Mouse (Mus musculus) heart, postnatal 0 days (tissue): Measurements from ENCODE around the gene Uck2. TPM values are rescaled to one million over a fixed set of nuclear protein-coding genes. Genes with fewer than 3 reads are reported as not detected.

Source experiments
- ATAC-seq: fragments of 200-750 bp; cut with Nextera tagmentation; 2 replicates; pipeline ENCODE4 v1.8.0; 2017; ENCODE audit warnings: low read depth, moderate number of reproducible peaks, moderate library complexity; ENCODE audit not compliant: insufficient read depth
- DNase-seq: peaks from one replicate; pipeline ENCODE4 v3.0.0-alpha.2; 2016; ENCODE audit warnings: low spot score
- H3K27ac ChIP-seq: fragments of 300-500 bp; sonication (generic); 2 replicates; pipeline ENCODE4 v1.5.1; 2014; ENCODE audit warnings: low read depth, mild to moderate bottlenecking
- H3K27me3 ChIP-seq: fragments of 300-500 bp; sonication (generic); 2 replicates; pipeline ENCODE4 v1.6.1; 2014; ENCODE audit warnings: low read length, mixed read lengths; ENCODE audit not compliant: control insufficient read depth, insufficient read depth
- H3K36me3 ChIP-seq: fragments of 300-500 bp; sonication (generic); replicated peaks from 2 replicates; pipeline ENCODE4 v1.6.1; 2014; ENCODE audit warnings: low read length, mixed read lengths; ENCODE audit not compliant: control insufficient read depth, insufficient read depth
- H3K4me1 ChIP-seq: fragments of 300-500 bp; sonication (generic); 2 replicates; pipeline ENCODE4 v1.6.1; 2014; ENCODE audit warnings: antibody characterized with exemption; ENCODE audit not compliant: control insufficient read depth, insufficient read depth
- H3K4me2 ChIP-seq: fragments of 300-500 bp; sonication (generic); 2 replicates; pipeline ENCODE4 v1.6.1; 2014; ENCODE audit warnings: low read depth, mild to moderate bottlenecking, low read length, moderate library complexity
- H3K4me3 ChIP-seq: fragments of 300-500 bp; sonication (generic); 2 replicates; pipeline ENCODE4 v1.5.1; 2014; ENCODE audit warnings: low read depth, low read length
- H3K9ac ChIP-seq: fragments of 300-500 bp; sonication (generic); replicated peaks from 2 replicates; pipeline ENCODE4 v1.6.1; 2014; ENCODE audit warnings: low read depth, low read length, mixed read lengths
- H3K9me3 ChIP-seq: fragments of 300-500 bp; sonication (generic); replicated peaks from 2 replicates; pipeline ENCODE4 v1.6.1; 2016; ENCODE audit warnings: low read length; ENCODE audit not compliant: control insufficient read depth
- CTCF ChIP-seq: IDR thresholded peaks from 2 replicates; pipeline ENCODE4 v1.5.1; 2016; ENCODE audit warnings: antibody characterized with exemption, control low read depth, low read depth
- EP300 ChIP-seq: IDR thresholded peaks from 2 replicates; pipeline ENCODE4 v1.6.1; 2016; ENCODE audit warnings: antibody characterized with exemption, low read depth
- WGBS: fragments of 180-500 bp; shearing (Covaris S2); extraction: QIAGEN DNeasy Blood & Tissue Kit; methylation state at CpG from one replicate; pipeline ENCODE4 v1.1.7; 2014; 5-methylcytosine and 5-hydroxymethylcytosine counted together
- polyA plus RNA-seq: library from polyadenylated mRNA; unstranded; fragments of >200 nt; fragmentation: Nextera tagmentation; extraction: Ambion mirVana; gene quantifications from 2 replicates; pipeline ENCODE4 v1.2.1, GENCODE M21; 2015
- total RNA-seq: library from RNA; depleted of rRNA; stranded (reverse); fragments of >200 nt; gene quantifications from 2 replicates; pipeline ENCODE4 v1.2.3, GENCODE M21; 2014; ENCODE audit warnings: low replicate concordance

Gene Uck2
- total and polyA plus RNA-seq, 2 experiments from 2014 or later: 30.7 to 60.3 TPM

DNA sequence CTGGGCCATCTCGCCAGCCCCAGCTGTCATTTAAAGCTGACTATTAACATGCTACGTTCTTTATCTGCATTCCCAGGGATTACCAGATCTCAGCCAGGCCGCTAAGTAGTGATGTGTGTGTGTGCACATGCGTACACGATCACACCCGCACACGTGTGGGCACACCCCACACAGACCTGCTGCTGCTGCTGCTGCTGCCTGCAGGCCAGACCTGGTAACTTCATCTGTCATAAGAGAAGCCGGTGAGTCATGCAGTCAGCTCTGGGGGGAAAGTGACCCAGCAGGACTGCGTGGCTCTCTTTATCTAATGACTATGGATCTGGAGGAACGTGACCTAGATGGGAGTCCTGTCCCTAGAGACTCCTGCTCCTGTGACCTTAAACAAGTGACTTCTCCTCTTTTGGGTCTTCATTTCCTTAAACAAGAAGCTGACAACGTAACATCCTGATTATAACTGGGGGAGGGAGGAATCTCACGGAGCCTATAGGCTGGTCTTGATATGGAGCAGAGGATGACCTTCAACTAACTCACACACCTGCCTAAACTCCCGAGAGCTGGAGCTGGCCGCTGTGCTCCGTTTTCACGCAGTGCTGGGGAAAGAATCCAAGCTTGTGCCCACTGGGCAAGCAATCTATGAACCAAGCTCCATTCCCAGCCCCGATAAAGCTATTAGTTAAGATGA, 54.0 kb downstream of the Uck2 start:
- Histone ChIP-seq H3K9ac (no peak overlapping the region), H3K9me3 (no peaks in the 10 kb centered on the region), H3K27ac (peak overlapping the region; percentile 55), H3K4me2 (no peak overlapping the region), H3K4me1 (no peaks in the 10 kb centered on the region), H3K4me3 (no peak overlapping the region), H3K27me3 (no peaks in the 10 kb centered on the region), H3K36me3 (peaks cover 21% of the 10 kb centered on the region)
- ATAC-seq (peak; percentile 72), DNase-seq (peak; percentile 19)
- TF ChIP-seq CTCF: peak; percentile 23
- TF ChIP-seq EP300: no peak
- 69% methylated on average over 17 of the region's 17 CpGs for WGBS

DNA sequence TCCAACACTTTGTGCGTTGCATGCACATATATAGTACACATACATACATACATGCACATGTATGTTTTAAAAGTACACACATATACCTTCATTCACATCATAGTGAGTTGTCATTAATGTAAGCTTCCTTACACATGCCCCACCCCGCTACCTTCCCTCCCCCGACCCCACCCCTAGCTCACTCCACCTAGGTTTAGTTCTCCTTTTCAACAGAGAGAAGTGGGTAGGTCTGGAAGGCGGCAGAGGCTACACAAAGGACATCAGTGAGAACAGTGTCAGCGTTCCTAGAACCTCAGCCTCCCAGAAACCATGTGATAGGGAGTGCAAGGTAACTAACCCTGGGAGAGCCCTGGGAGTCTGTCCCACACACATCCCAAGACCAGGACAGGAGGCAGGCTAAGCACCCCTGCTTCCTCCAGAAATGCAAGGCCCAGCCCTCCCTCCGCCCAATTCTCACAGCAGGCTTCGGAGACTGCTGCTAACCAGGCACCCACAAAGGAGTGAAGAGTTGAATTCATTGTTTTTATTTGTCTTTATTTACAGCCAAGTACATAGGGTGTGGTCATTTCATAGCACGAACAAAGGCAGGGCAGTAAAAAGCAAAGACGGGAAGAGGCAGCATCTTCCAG, 62.6 kb downstream of the Uck2 start:
- Histone ChIP-seq H3K4me3 (no peak overlapping the region), H3K27ac (no peak overlapping the region), H3K27me3 (no peaks in the 10 kb centered on the region), H3K4me2 (no peak overlapping the region), H3K9ac (no peak overlapping the region), H3K36me3 (peaks cover 34% of the 10 kb centered on the region), H3K9me3 (no peaks in the 10 kb centered on the region), H3K4me1 (no peaks in the 10 kb centered on the region)
- TF ChIP-seq CTCF: no peak
- no peak for TF ChIP-seq EP300
- DNase-seq (no peak), ATAC-seq (no peak)
- WGBS: 79% methylated on average over 9 of the region's 9 CpGs

DNA sequence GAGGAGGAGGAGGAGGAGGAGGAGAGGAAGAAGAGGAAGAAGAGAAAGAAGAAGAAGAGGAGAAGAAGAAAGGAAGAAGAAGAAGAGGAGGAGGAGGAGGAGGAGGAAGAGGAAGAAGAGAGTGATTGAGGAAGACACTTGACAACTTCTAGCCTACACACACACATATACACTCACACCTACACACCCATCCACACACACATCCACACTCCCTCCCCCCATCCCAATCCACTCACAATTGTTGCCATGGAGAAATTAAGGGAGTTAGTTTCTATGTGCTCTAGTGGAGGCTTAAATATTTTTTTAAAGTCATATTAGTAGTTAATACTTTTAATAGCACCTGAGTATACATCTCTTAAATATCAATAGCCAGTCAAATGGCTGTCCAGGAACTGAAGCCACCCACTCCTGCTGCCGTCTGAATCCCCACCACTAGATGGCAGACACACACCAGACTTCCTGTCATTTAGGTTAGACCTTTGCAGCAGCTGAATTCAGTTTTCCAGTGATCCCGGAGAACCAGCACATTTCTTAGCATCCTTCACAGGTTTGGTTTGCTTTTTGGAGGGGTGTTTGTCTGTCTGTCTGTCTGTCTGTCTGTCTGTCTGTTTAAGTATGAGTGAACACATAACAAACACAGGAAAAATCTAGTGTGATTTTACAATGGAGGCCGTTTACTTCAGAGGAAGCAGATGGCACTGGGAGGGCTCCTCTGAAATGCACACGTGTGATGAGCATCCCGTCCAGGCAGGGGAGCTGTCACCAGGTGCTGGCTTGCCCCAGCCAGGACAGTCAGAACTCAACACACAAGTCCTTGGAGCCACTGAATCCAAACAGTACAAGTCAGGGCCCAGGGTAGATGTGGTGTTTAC, 64.6 kb downstream of the Uck2 start:
- Histone ChIP-seq H3K36me3 (peaks cover 15% of the 10 kb centered on the region; the same call in 1 of the 2 replicates), H3K27ac (no peak overlapping the region), H3K4me1 (no peaks in the 10 kb centered on the region), H3K4me3 (no peak overlapping the region), H3K9ac (no peak overlapping the region), H3K27me3 (no peaks in the 10 kb centered on the region), H3K4me2 (no peak overlapping the region), H3K9me3 (no peaks in the 10 kb centered on the region)
- WGBS: 6% methylated on average over 5 of the region's 5 CpGs
- no peak for TF ChIP-seq EP300
- TF ChIP-seq CTCF: peak; percentile 96
- ATAC-seq (peak; percentile 67; the same call in 1 of the 2 replicates), DNase-seq (peak; percentile 58)

DNA sequence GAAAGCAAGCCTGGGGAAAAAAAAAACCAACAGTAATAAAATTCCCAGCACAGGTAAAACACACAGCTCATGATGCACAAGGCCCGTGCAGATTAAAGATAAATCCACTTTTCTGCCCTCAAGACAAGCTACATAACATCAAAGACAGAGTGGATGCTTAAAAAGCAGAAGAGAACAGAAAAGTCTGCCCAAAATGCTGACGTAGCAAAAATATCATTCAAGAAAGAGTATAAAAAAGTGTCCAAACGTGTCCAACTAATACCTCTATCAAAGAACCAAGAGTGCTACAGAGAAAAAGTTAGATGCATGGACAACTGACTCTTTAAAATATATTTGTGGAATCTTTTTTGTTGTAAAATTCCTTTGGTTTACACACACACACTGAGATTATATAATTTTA, 69.7 kb downstream of the Uck2 start:
- Histone ChIP-seq H3K27me3 (no peaks in the 10 kb centered on the region), H3K27ac (no peak overlapping the region), H3K4me3 (no peak overlapping the region), H3K9me3 (no peaks in the 10 kb centered on the region), H3K9ac (no peak overlapping the region), H3K4me2 (no peak overlapping the region), H3K4me1 (no peaks in the 10 kb centered on the region), H3K36me3 (no peaks in the 10 kb centered on the region)
- DNase-seq (no peak), ATAC-seq (no peak)
- TF ChIP-seq CTCF: no peak
- TF ChIP-seq EP300: no peak
- 66% methylated on average over 3 of the region's 3 CpGs for WGBS

DNA sequence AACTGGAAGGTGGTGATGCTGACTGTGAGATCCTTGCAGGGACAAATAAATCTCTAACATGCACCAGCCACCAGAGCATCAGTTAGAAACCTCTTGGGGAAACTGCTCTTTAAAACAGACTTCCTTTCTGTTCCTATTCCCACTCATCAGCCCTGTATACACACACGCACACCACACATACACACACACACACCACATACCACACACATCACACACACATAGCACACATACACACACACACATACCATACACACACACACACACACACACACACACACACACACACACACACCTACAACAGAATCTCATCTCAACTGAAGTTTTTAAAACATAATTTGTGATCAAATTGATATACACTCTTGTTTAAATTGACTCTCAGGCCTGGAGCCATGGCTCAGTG, 72.4 kb downstream of the Uck2 start:
- ATAC-seq (no peak), DNase-seq (no peak)
- Histone ChIP-seq H3K27ac (no peak overlapping the region), H3K27me3 (no peaks in the 10 kb centered on the region), H3K4me1 (no peaks in the 10 kb centered on the region), H3K9me3 (no peaks in the 10 kb centered on the region), H3K4me2 (no peak overlapping the region), H3K9ac (no peak overlapping the region), H3K36me3 (no peaks in the 10 kb centered on the region), H3K4me3 (no peak overlapping the region)
- no peak for TF ChIP-seq CTCF
- no peak for TF ChIP-seq EP300
- WGBS: 100% methylated on average over 1 of the region's 1 CpGs
